Mouse (Mus musculus) limb, embryonic 15.5 days (tissue): ENCODE data around the gene Fstl5. TPM values are rescaled to one million over a fixed set of nuclear protein-coding genes. Genes with fewer than 3 reads are reported as not detected.

ENCODE experiments used
- ATAC-seq: fragments of 200-750 bp; cut with Nextera tagmentation; 2 replicates; pipeline ENCODE4 v1.8.0; 2017; ENCODE audit warnings: low read depth, moderate TSS enrichment; ENCODE audit not compliant: insufficient number of reproducible peaks, low FRiP score, low TSS enrichment
- H3K27ac ChIP-seq: fragments of 300-500 bp; sonication (generic); 2 replicates; pipeline ENCODE4 v1.5.1; 2015; ENCODE audit warnings: moderate library complexity, mild to moderate bottlenecking, inconsistent platforms
- H3K27me3 ChIP-seq: fragments of 300-500 bp; sonication (generic); 2 replicates; pipeline ENCODE4 v1.6.1; 2015; ENCODE audit warnings: inconsistent platforms
- H3K36me3 ChIP-seq: fragments of 300-500 bp; sonication (generic); 2 replicates; pipeline ENCODE4 v1.6.1; 2015; ENCODE audit warnings: inconsistent platforms
- H3K4me1 ChIP-seq: fragments of 300-500 bp; sonication (generic); 2 replicates; pipeline ENCODE4 v1.6.1; 2015; ENCODE audit warnings: inconsistent platforms
- H3K4me2 ChIP-seq: fragments of 300-500 bp; sonication (generic); 2 replicates; pipeline ENCODE4 v1.6.1; 2015; ENCODE audit warnings: mild to moderate bottlenecking, inconsistent platforms
- H3K4me3 ChIP-seq: fragments of 300-500 bp; sonication (generic); 2 replicates; pipeline ENCODE4 v1.5.1; 2015; ENCODE audit warnings: mild to moderate bottlenecking, inconsistent platforms
- H3K9ac ChIP-seq: fragments of 300-500 bp; sonication (generic); 2 replicates; pipeline ENCODE4 v1.6.1; 2015; ENCODE audit warnings: inconsistent platforms
- H3K9me3 ChIP-seq: fragments of 300-500 bp; sonication (generic); 2 replicates; pipeline ENCODE4 v1.6.1; 2016; ENCODE audit warnings: inconsistent platforms
- WGBS: fragments of 180-500 bp; shearing (Covaris S2); methylation state at CpG from one replicate; pipeline ENCODE4 v1.1.7; 2015; 5-methylcytosine and 5-hydroxymethylcytosine counted together
- polyA plus RNA-seq: library from polyadenylated mRNA; unstranded; fragments of >200 nt; fragmentation: Nextera tagmentation; extraction: Ambion mirVana; gene quantifications from 2 replicates; pipeline ENCODE4 v1.2.1, GENCODE M21; 2015

The Fstl5 gene
- polyA plus RNA-seq, 1 experiment from 2014 or later = 0.38 TPM

- no peaks in the 10 kb centered on the region for H3K4me1 ChIP-seq
- ATAC-seq = no peak
Observed at GRCm38 (mm10) chr3:76567346-76567745, 493.3 kb downstream of the Fstl5 start.

GRCm38 (mm10) chr3:76572478-76572877 is 498.4 kb downstream of the Fstl5 start:
- ATAC-seq = no peak
- Histone ChIP-seq H3K9me3 (no peaks in the 10 kb centered on the region), H3K4me1 (no peaks in the 10 kb centered on the region), H3K27me3 (no peaks in the 10 kb centered on the region), H3K9ac (no peak overlapping the region), H3K27ac (no peak overlapping the region), H3K4me3 (no peak overlapping the region), H3K4me2 (no peak overlapping the region), H3K36me3 (no peaks in the 10 kb centered on the region)
- whole genome bisulfite sequencing = 69% methylated on average over 3 of the region's 3 CpGs

More at GRCm38 (mm10) chr3:76567346-76567745, 493.3 kb downstream of the Fstl5 start:
- Histone ChIP-seq H3K9me3 (no peaks in the 10 kb centered on the region), H3K4me3 (no peak overlapping the region), H3K36me3 (no peaks in the 10 kb centered on the region), H3K9ac (no peak overlapping the region), H3K4me2 (no peak overlapping the region), H3K27ac (no peak overlapping the region), H3K27me3 (no peaks in the 10 kb centered on the region)

DNA sequence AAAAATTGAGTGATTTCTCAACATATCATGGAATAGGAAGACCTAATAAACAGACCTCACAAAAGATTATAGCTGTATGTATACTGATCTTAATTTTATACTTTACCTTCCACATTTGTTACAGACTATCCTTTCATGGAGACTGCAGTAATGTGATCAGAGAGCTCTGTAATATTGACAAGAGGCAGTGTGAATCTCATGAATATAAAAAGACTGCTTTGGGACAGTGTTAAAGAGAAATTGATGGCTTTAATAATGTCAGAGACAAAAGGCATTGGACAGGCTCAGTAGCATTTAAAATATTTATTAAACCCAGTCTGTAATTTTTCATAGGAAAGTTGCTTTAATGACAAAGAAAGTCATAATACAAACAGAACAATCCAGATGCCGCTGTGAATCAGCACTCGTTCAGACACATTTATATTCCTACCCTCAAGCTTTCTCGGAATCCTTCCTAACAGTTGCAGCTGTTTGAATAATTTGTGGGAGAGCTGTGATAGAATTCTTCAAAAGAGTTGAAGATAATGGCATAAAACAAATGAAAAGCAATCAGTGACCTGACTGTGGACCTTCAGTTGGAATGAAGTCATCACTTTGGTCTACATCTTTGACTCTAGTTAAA is 499.0 kb downstream of the Fstl5 start:
- H3K27ac ChIP-seq = no peak overlapping the region
- H3K9me3 ChIP-seq = no peaks in the 10 kb centered on the region
- WGBS = 66% methylated on average over 3 of the region's 3 CpGs
- no peak for ATAC-seq
- H3K27me3 ChIP-seq = no peaks in the 10 kb centered on the region
- no peak overlapping the region for H3K4me2 ChIP-seq
- no peak overlapping the region for H3K9ac ChIP-seq
- no peaks in the 10 kb centered on the region for H3K36me3 ChIP-seq
- no peaks in the 10 kb centered on the region for H3K4me1 ChIP-seq
- H3K4me3 ChIP-seq = no peak overlapping the region

DNA sequence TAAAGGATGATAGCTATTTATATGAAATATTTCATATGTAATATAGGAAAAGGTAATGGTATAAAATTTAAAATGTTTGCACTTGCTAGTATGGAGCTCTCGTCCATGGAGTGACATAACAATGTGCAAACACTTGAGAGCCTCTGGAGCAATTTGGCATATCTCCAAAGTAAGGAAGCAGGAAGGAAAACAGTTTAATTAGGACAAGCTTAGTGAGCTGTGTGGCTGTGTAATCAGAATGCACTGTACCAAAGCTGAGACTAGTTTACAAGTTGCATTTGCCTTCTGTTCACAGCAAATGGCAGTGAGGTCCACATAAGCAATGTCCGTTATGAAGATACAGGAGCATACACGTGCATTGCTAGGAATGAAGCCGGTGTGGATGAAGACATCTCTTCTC is 519.1 kb downstream of the Fstl5 start:
- no peaks in the 10 kb centered on the region for H3K4me1 ChIP-seq
- WGBS = 64% methylated on average over 4 of the region's 4 CpGs
- H3K27ac ChIP-seq = no peak overlapping the region
- H3K4me2 ChIP-seq = no peak overlapping the region
- no peak overlapping the region for H3K9ac ChIP-seq
- H3K27me3 ChIP-seq = no peaks in the 10 kb centered on the region
- H3K9me3 ChIP-seq = no peaks in the 10 kb centered on the region
- no peak for ATAC-seq
- no peaks in the 10 kb centered on the region for H3K36me3 ChIP-seq
- H3K4me3 ChIP-seq = no peak overlapping the region

GRCm38 (mm10) chr3:76620044-76620443 is 546.0 kb downstream of the Fstl5 start:
- Histone ChIP-seq H3K4me1 (no peaks in the 10 kb centered on the region), H3K9me3 (no peaks in the 10 kb centered on the region), H3K4me2 (no peak overlapping the region), H3K4me3 (no peak overlapping the region), H3K27ac (no peak overlapping the region), H3K9ac (no peak overlapping the region), H3K36me3 (no peaks in the 10 kb centered on the region), H3K27me3 (no peaks in the 10 kb centered on the region)
- no peak for ATAC-seq
- WGBS = 85% methylated on average over 1 of the region's 1 CpGs

GRCm38 (mm10) chr3:76654243-76654642 is 580.2 kb downstream of the Fstl5 start:
- Histone ChIP-seq H3K4me2 (no peak overlapping the region), H3K27ac (no peak overlapping the region), H3K4me3 (no peak overlapping the region), H3K9ac (no peak overlapping the region), H3K27me3 (no peaks in the 10 kb centered on the region), H3K4me1 (no peaks in the 10 kb centered on the region), H3K9me3 (no peaks in the 10 kb centered on the region), H3K36me3 (no peaks in the 10 kb centered on the region)
- no peak for ATAC-seq
- WGBS = 93% methylated on average over 1 of the region's 1 CpGs

- Histone ChIP-seq H3K4me2 (no peak overlapping the region), H3K4me3 (no peak overlapping the region), H3K27ac (no peak overlapping the region), H3K9ac (no peak overlapping the region), H3K27me3 (no peaks in the 10 kb centered on the region), H3K9me3 (no peaks in the 10 kb centered on the region), H3K36me3 (no peaks in the 10 kb centered on the region), H3K4me1 (no peaks in the 10 kb centered on the region)
- whole genome bisulfite sequencing = 56% methylated on average over 5 of the region's 5 CpGs
- ATAC-seq = no peak
Observed at GRCm38 (mm10) chr3:76670859-76671258, 596.8 kb downstream of the Fstl5 start.

GRCm38 (mm10) chr3:76676006-76676405 is 601.9 kb downstream of the Fstl5 start:
- Histone ChIP-seq H3K36me3 (no peaks in the 10 kb centered on the region), H3K9ac (no peak overlapping the region), H3K4me3 (no peak overlapping the region), H3K9me3 (no peaks in the 10 kb centered on the region), H3K4me2 (no peak overlapping the region), H3K4me1 (no peaks in the 10 kb centered on the region), H3K27me3 (no peaks in the 10 kb centered on the region), H3K27ac (no peak overlapping the region)
- no peak for ATAC-seq
- 84% methylated on average over 3 of the region's 3 CpGs for WGBS

DNA sequence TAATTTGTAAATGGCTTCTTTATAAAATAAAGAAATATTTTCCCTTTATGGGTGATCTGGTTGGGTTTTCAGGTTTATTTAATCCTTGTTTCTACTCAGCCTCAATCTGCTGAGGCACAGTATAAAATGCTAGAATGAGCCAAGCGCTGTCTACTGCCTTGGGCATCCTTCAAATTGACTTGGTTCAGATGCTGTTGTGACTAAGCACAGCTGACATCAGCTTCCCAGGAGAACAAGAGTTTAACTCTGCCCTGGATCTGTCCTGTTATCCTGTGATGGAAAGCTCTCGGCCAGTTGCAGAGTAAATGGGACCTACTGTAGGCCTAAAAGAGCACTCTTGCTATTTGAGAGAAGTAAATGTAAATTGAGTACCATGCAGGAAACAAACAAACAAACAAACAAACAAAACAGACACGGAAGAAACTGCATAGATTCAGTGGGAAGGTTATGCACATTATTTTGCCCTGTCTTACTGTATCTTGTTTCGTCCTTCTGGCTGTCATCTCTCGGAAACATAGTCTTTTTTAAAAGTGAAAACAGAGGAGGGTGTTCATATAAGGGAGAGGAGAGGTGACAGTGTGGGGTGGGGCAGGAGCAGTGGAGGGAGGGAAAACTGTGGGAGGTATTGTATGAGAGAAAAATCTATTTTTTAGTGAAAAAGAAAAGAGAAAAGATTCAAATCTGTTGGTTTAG is 605.9 kb downstream of the Fstl5 start:
- Histone ChIP-seq H3K9ac (no peak overlapping the region), H3K36me3 (no peaks in the 10 kb centered on the region), H3K9me3 (no peaks in the 10 kb centered on the region), H3K4me2 (no peak overlapping the region), H3K4me1 (no peaks in the 10 kb centered on the region), H3K27ac (no peak overlapping the region), H3K27me3 (no peaks in the 10 kb centered on the region), H3K4me3 (no peak overlapping the region)
- 64% methylated on average over 5 of the region's 5 CpGs for WGBS
- no peak for ATAC-seq

DNA sequence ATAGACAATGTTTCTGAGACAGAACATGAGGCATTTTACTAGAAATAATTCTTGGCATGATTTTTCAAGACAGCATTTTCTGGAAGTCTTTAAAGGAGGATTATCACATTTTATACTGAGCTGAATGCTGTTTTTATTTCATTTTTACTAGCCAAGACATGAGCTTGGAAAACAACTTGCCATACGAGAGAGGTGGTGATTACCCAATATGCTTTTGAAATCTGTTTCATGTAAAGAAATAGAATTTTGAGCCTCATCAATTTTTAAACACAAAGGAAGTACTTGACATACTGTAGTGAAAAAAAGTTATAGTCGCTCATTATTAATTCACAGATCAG is 606.4 kb downstream of the Fstl5 start:
- H3K4me1 ChIP-seq = no peaks in the 10 kb centered on the region
- WGBS = 36% methylated on average over 2 of the region's 2 CpGs
- no peak for ATAC-seq
- H3K27me3 ChIP-seq = no peaks in the 10 kb centered on the region
- no peaks in the 10 kb centered on the region for H3K36me3 ChIP-seq
- no peak overlapping the region for H3K4me2 ChIP-seq
- no peak overlapping the region for H3K4me3 ChIP-seq
- H3K9ac ChIP-seq = no peak overlapping the region
- no peak overlapping the region for H3K27ac ChIP-seq
- no peaks in the 10 kb centered on the region for H3K9me3 ChIP-seq

GRCm38 (mm10) chr3:76697134-76697629 is 623.1 kb downstream of the Fstl5 start:
- H3K9ac ChIP-seq = no peak overlapping the region
- no peak overlapping the region for H3K4me3 ChIP-seq
- H3K36me3 ChIP-seq = no peaks in the 10 kb centered on the region
- no peaks in the 10 kb centered on the region for H3K4me1 ChIP-seq
- 44% methylated on average over 1 of the region's 1 CpGs for WGBS
- H3K27me3 ChIP-seq = no peaks in the 10 kb centered on the region
- no peaks in the 10 kb centered on the region for H3K9me3 ChIP-seq
- no peak overlapping the region for H3K4me2 ChIP-seq
- no peak for ATAC-seq
- no peak overlapping the region for H3K27ac ChIP-seq

- no peak overlapping the region for H3K4me2 ChIP-seq
- no peak overlapping the region for H3K27ac ChIP-seq
- no peak for ATAC-seq
- WGBS = 82% methylated on average over 2 of the region's 2 CpGs
- no peaks in the 10 kb centered on the region for H3K4me1 ChIP-seq
- H3K27me3 ChIP-seq = no peaks in the 10 kb centered on the region
- no peaks in the 10 kb centered on the region for H3K36me3 ChIP-seq
- no peak overlapping the region for H3K9ac ChIP-seq
- no peak overlapping the region for H3K4me3 ChIP-seq
- H3K9me3 ChIP-seq = no peaks in the 10 kb centered on the region
Observed at GRCm38 (mm10) chr3:76739221-76739620, 665.2 kb downstream of the Fstl5 start.
